Mouse (Mus musculus): ENCODE data around the gene Frmd4b.

DNA sequence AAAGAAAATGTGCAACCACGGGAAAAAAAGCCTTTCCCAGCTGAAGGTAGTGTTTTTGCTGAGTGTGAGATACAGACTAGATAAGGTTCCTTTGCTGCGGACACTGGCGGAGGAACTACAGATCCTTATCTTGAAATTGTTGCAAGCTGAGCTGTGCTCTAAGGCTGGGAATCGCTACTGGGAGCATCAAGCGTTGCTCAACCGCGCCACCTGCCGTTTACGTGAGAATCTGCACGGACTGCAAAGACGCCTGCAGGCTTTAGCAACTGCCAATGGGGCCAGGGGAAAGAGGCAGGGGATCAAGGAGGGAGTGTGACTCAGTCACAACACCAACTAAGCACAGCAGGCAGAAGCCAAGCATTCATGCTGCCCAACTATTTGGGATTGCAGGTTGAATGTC is 94.2 kb downstream of the Frmd4b start:
- TF ChIP-seq CTCF (IDR thresholded peaks at IDR 0.05; ENCODE audit: extremely low read depth, insufficient read length, insufficient replicate concordance, low read depth, low read length) = peak; percentile 98
- no peak for TF ChIP-seq POLR2A (IDR thresholded peaks at IDR 0.05; ENCODE audit: low read depth, low read length)

Measured in small intestine, adult 2 months (tissue).